Mouse (Mus musculus) heart, adult 2 months (tissue): ENCODE measurements around the gene Gm3127. TPM values are rescaled to one million over a fixed set of nuclear protein-coding genes. Genes with fewer than 3 reads are reported as not detected.
"Not testable (repeated sequence)": the region's sequence is repeated elsewhere in the genome, so short reads cannot be mapped to it uniquely, and the experiment has no call there.

Experiments used
- DNase-seq, 2 experiments: peaks; one replicate each; pipeline ENCODE4 v3.0.0; 2021
- H3K27ac ChIP-seq: fragments of 200-600 bp; 2 replicates; pipeline ENCODE4 v1.8.1; 2022
- H3K27me3 ChIP-seq: fragments of 200-500 bp; 2 replicates; pipeline ENCODE4 v1.6.1; 2012; ENCODE audit warnings: mild to moderate bottlenecking, low read length, inconsistent platforms, mixed read lengths; ENCODE audit not compliant: control insufficient read depth, insufficient read depth
- H3K36me3 ChIP-seq: fragments of 200-500 bp; 2 replicates; pipeline ENCODE4 v1.6.1; 2012; ENCODE audit warnings: low read length, inconsistent platforms; ENCODE audit not compliant: control insufficient read depth, insufficient read depth
- H3K4me1 ChIP-seq: fragments of 200-500 bp; 2 replicates; pipeline ENCODE4 v1.6.1; 2011; ENCODE audit warnings: low read length; ENCODE audit not compliant: control insufficient read depth, insufficient read depth
- H3K4me3 ChIP-seq: fragments of 200-600 bp; 2 replicates; pipeline ENCODE4 v1.8.1; 2022
- H3K79me2 ChIP-seq: fragments of 200-500 bp; replicated peaks from 2 replicates; pipeline ENCODE4 v1.6.1; 2012; ENCODE audit warnings: mild to moderate bottlenecking, inconsistent platforms, low read length, moderate library complexity, mixed read lengths; ENCODE audit not compliant: control insufficient read depth, insufficient read depth
- H3K9ac ChIP-seq: fragments of 200-500 bp; 2 replicates; pipeline ENCODE4 v1.6.1; 2012; ENCODE audit warnings: low read depth, mild to moderate bottlenecking, control low read depth, inconsistent platforms, low read length, mixed read lengths
- CTCF ChIP-seq: fragments of 200-600 bp; IDR thresholded peaks from 2 replicates; pipeline ENCODE4 v1.8.1; 2022; ENCODE audit warnings: antibody characterized with exemption, mild to moderate bottlenecking, moderate library complexity
- WGBS: fragments of 180-500 bp; shearing (Covaris S2); methylation state at CpG from one replicate; pipeline ENCODE4 v1.1.7; 2018; 5-methylcytosine and 5-hydroxymethylcytosine counted together
- intact Hi-C: fragments of 180-260 bp; cut with DNase I; formaldehyde crosslinking; loops from one replicate; pipeline ENCODE4 v1.15.1; 2025
- long read RNA-seq: library from polyadenylated mRNA; stranded (forward); transcript quantifications from one replicate; pipeline ENCODE4 v2.0.0, GENCODE M21; 2021
- polyA plus RNA-seq: library from polyadenylated mRNA; depleted of rRNA; stranded (reverse); fragments of >200 nt; gene quantifications from 2 replicates; pipeline ENCODE4 v1.2.3, GENCODE M21; 2012; rRNA removed
- total RNA-seq, 2 experiments: library from RNA; stranded (reverse); gene quantifications; 2 replicates each; pipeline ENCODE4 v1.2.3; 2021

Gene Gm3127
- total RNA-seq (not detected), polyA plus RNA-seq (not detected in 2 replicates)
- long read RNA-seq, result 0 reads

- H3K9ac ChIP-seq, intact Hi-C loops, H3K4me3 ChIP-seq, H3K79me2 ChIP-seq, H3K27ac ChIP-seq, H3K27me3 ChIP-seq, H3K4me1 ChIP-seq, H3K36me3 ChIP-seq, DNase-seq: not testable (repeated sequence)
- WGBS, result 54% methylated on average over 1 of the region's 2 CpGs
Observed at GRCm38 (mm10) chr14:4164730-4165129, at the start of gene Gm3127. TSS of gene Gm3127 (plus strand) at chr14:4165030.

DNA sequence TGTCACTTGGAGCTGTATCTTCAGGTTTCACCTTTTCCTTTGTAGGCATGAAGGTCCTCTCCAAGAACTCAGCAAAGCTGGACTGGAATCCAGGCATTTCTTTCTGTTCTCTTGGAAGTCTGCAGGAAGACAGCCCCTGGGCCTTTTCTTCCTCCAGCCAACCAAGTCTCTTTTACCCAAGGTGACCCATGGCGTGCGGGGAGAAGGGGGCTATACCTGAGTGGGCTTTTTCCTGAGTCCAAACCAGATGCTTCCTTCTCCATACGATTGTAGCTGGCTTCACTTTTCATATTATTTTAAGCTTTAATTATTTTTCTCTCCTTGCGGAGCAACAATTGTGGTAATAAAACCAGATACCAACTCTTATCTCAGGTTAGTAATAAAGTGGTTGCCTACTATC, 23.2 kb upstream of the Gm3127 start:
- H3K4me1 ChIP-seq, H3K27me3 ChIP-seq, DNase-seq, intact Hi-C loops, H3K36me3 ChIP-seq, H3K79me2 ChIP-seq, H3K4me3 ChIP-seq, H3K9ac ChIP-seq, H3K27ac ChIP-seq: not testable (repeated sequence)
- 85% methylated on average over 4 of the region's 4 CpGs for WGBS

DNA sequence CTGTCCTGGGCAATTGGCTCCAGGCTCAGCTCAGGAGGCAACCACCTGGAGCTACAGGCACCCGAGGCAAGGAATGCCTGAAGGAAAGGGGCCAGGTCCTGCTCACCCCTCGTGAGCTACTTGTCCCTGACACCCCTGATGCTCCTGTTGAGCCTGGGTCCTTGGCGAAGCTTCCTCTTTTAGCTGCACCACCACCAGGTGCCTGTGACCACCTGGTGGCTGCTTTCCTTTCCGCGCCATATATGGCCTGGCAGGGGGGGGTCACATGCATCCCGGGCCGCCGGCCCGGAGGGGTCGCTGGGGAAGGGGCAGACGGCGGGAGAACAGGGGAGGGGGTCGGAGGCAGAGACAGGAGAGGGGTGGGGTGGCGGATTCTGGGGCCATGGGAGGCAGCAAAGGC, 17.2 kb downstream of the Gm3127 start:
- DNase-seq, result not testable (repeated sequence)

GRCm38 (mm10) chr14:4182491-4183210, 17.8 kb downstream of the Gm3127 start, which contains the start of gene Gm2974:
TSS of gene Gm2974 (plus strand) at chr14:4182576.
- DNase-seq, result peak; percentile 12 to 23
- H3K4me1 ChIP-seq, H3K79me2 ChIP-seq, H3K36me3 ChIP-seq, H3K9ac ChIP-seq, H3K27me3 ChIP-seq, H3K4me3 ChIP-seq, intact Hi-C loops, H3K27ac ChIP-seq: not testable (repeated sequence)
- 14% methylated on average over 48 of the region's 59 CpGs for WGBS

More for the DNA sequence above, 17.2 kb downstream of the Gm3127 start:
- H3K9ac ChIP-seq, H3K27me3 ChIP-seq, H3K79me2 ChIP-seq, H3K4me1 ChIP-seq, H3K36me3 ChIP-seq, intact Hi-C loops, H3K4me3 ChIP-seq, H3K27ac ChIP-seq: not testable (repeated sequence)
- 9% methylated on average over 13 of the region's 14 CpGs for WGBS

DNA sequence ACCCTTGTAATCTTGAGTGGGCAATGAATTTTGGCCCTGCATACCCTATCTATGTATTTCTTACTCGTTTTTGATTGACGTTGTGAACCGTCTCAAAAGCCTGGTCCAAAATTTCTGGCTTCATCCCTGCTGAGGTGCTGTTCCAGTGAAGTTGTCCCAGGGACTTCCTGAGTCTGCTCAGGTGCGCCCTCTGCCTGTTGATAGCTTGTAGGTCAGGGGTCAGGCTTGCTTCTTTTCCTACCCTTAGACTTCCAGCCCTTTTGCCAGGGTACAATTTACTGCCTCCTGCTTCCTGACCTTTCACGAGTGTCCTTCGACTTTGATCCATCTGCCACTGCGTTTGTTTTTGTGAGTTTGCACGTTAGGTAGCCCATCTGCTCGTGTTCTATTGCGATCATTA, 18.5 kb downstream of the Gm3127 start:
- H3K36me3 ChIP-seq, H3K4me1 ChIP-seq, DNase-seq, intact Hi-C loops, H3K27me3 ChIP-seq, H3K79me2 ChIP-seq, H3K9ac ChIP-seq, H3K4me3 ChIP-seq, H3K27ac ChIP-seq: not testable (repeated sequence)
- 0 out of 2 replicates have a peak, but pooled peaks have one; percentile 6 for TF ChIP-seq CTCF
- 31% methylated on average over 7 of the region's 10 CpGs for WGBS

Other genes with a start within 250 kb of the Gm3127 start
- not detected for gene Gm3029, start 233.3 kb upstream of the Gm3127 start, total RNA-seq
- gene Gm3029, start 233.3 kb upstream of the Gm3127 start, polyA plus RNA-seq, result not detected in 2 replicates
- gene Gm3095, start 201.5 kb upstream of the Gm3127 start, total RNA-seq, result not detected
- gene Gm3095, start 201.5 kb upstream of the Gm3127 start, polyA plus RNA-seq, result 0.25 and 0.26 TPM in 2 replicates
- not detected for gene Gm3099, start 166.6 kb upstream of the Gm3127 start, total RNA-seq
- not detected in 2 replicates for gene Gm3099, start 166.6 kb upstream of the Gm3127 start, polyA plus RNA-seq
- under 1 TPM in 1 of 2 experiments, not detected in 1; 0.57 TPM for gene Gm5796, start 141.1 kb upstream of the Gm3127 start, total RNA-seq
- 0.14 TPM in 1 of 2 replicates, not detected in the other for gene Gm5796, start 141.1 kb upstream of the Gm3127 start, polyA plus RNA-seq
- under 1 TPM in 1 of 2 experiments, not detected in 1; 0.16 TPM for gene Gm3115, start 80.9 kb upstream of the Gm3127 start, total RNA-seq
- not detected in 2 replicates for gene Gm3115, start 80.9 kb upstream of the Gm3127 start, polyA plus RNA-seq
- gene Gm8108, start 54.5 kb upstream of the Gm3127 start, total RNA-seq, result under 1 TPM; 0.31 to 0.66 TPM
- gene Gm8108, start 54.5 kb upstream of the Gm3127 start, polyA plus RNA-seq, result 0.41 and 0.61 TPM in 2 replicates
- gene Gm2974, start 17.5 kb downstream of the Gm3127 start, total RNA-seq, result not detected
- gene Gm2974, start 17.5 kb downstream of the Gm3127 start, polyA plus RNA-seq, result 0.51 TPM in 1 of 2 replicates, not detected in the other
- not detected for gene Gm3138, start 84.6 kb downstream of the Gm3127 start, total RNA-seq
- gene Gm3138, start 84.6 kb downstream of the Gm3127 start, polyA plus RNA-seq, result not detected in 2 replicates
- not detected for gene Gm3149, start 152.3 kb downstream of the Gm3127 start, total RNA-seq
- not detected in 2 replicates for gene Gm3149, start 152.3 kb downstream of the Gm3127 start, polyA plus RNA-seq
- gene 2610042L04Rik, start 169.7 kb downstream of the Gm3127 start, total RNA-seq, result under 1 TPM in 1 of 2 experiments, not detected in 1; 0.16 TPM
- gene 2610042L04Rik, start 169.7 kb downstream of the Gm3127 start, polyA plus RNA-seq, result not detected in 2 replicates
- gene Gm3159, start 232.5 kb downstream of the Gm3127 start, total RNA-seq, result not detected
- not detected in 2 replicates for gene Gm3159, start 232.5 kb downstream of the Gm3127 start, polyA plus RNA-seq